Mouse (Mus musculus): ENCODE results near the gene Fam189a1. TPM values are rescaled to one million over a fixed set of nuclear protein-coding genes. Genes with fewer than 3 reads are reported as not detected.

The Fam189a1 gene
- polyA plus RNA-seq, 1 experiment from 2014 or later = 0.23 TPM

GRCm38 (mm10) chr7:65011133-65011532, 145.2 kb downstream of the Fam189a1 start:
- Histone ChIP-seq H3K27me3 (ENCODE audit: low read depth, poor library complexity, severe bottlenecking) (no peaks in the 10 kb centered on the region), H3K27ac (no peak overlapping the region), H3K4me1 (0 out of 2 replicates have a peak, but pooled peaks cover 2% of the 10 kb centered on the region), H3K36me3 (no peaks in the 10 kb centered on the region), H3K4me3 (no peak overlapping the region), H3K9me3 (replicated peaks) (no peaks in the 10 kb centered on the region)
- DNase-seq (ENCODE audit: low spot score) = no peak
- 61% methylated on average over 6 of the region's 6 CpGs for WGBS

DNA sequence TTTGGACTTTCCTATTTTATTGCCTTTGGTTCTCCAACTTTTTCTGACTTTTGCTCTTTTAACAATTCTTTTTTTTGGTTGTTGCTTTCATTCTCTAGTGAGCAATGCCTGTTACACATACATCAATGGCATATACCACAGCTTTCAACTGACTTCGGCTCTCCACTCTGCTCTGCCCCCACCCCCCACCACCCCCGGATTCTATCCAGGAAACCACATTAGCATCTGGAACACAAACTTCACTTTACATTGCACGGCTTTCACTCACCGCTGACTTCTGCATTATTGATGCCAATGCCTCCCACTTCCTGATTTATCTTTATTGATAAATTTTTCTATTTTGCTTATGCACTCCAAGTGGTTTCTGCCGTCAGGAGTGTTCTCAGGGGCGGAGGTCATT, 146.1 kb downstream of the Fam189a1 start:
- H3K36me3 ChIP-seq = no peaks in the 10 kb centered on the region
- WGBS = 78% methylated on average over 6 of the region's 6 CpGs
- H3K4me1 ChIP-seq = 0 out of 2 replicates have a peak, but pooled peaks cover 2% of the 10 kb centered on the region
- H3K9me3 ChIP-seq (replicated peaks) = no peaks in the 10 kb centered on the region
- no peak for DNase-seq (ENCODE audit: low spot score)
- H3K4me3 ChIP-seq = no peak overlapping the region
- H3K27ac ChIP-seq = no peak overlapping the region
- H3K27me3 ChIP-seq (ENCODE audit: low read depth, poor library complexity, severe bottlenecking) = no peaks in the 10 kb centered on the region

- WGBS = 90% methylated on average over 2 of the region's 2 CpGs
- no peak for DNase-seq (ENCODE audit: low spot score)
- Histone ChIP-seq H3K36me3 (no peaks in the 10 kb centered on the region), H3K4me1 (0 out of 2 replicates have a peak, but pooled peaks cover 2% of the 10 kb centered on the region), H3K27me3 (ENCODE audit: low read depth, poor library complexity, severe bottlenecking) (no peaks in the 10 kb centered on the region), H3K27ac (no peak overlapping the region), H3K9me3 (replicated peaks) (no peaks in the 10 kb centered on the region), H3K4me3 (no peak overlapping the region)
These were observed 150.6 kb downstream of the Fam189a1 start for GRCm38 (mm10) chr7:65005731-65006130.

- WGBS = 85% methylated on average over 4 of the region's 4 CpGs
- H3K27ac ChIP-seq = no peak overlapping the region
- no peak overlapping the region for H3K4me3 ChIP-seq
- no peaks in the 10 kb centered on the region for H3K27me3 ChIP-seq (ENCODE audit: low read depth, poor library complexity, severe bottlenecking)
- no peaks in the 10 kb centered on the region for H3K36me3 ChIP-seq
- no peak for DNase-seq (ENCODE audit: low spot score)
- no peaks in the 10 kb centered on the region for H3K9me3 ChIP-seq (replicated peaks)
- no peaks in the 10 kb centered on the region for H3K4me1 ChIP-seq
These were observed 156.6 kb downstream of the Fam189a1 start for GRCm38 (mm10) chr7:64999718-65000214.

GRCm38 (mm10) chr7:64997743-64998142, 158.6 kb downstream of the Fam189a1 start:
- Histone ChIP-seq H3K4me3 (no peak overlapping the region), H3K9me3 (replicated peaks) (no peaks in the 10 kb centered on the region), H3K4me1 (no peaks in the 10 kb centered on the region), H3K36me3 (no peaks in the 10 kb centered on the region), H3K27me3 (ENCODE audit: low read depth, poor library complexity, severe bottlenecking) (no peaks in the 10 kb centered on the region), H3K27ac (no peak overlapping the region)
- no peak for DNase-seq (ENCODE audit: low spot score)
- WGBS = 95% methylated on average over 5 of the region's 5 CpGs

- 62% methylated on average over 8 of the region's 8 CpGs for WGBS
- DNase-seq (ENCODE audit: low spot score) = no peak
- H3K9me3 ChIP-seq (replicated peaks) = no peaks in the 10 kb centered on the region
These were observed 160.4 kb downstream of the Fam189a1 start for GRCm38 (mm10) chr7:64995946-64996444.

DNA sequence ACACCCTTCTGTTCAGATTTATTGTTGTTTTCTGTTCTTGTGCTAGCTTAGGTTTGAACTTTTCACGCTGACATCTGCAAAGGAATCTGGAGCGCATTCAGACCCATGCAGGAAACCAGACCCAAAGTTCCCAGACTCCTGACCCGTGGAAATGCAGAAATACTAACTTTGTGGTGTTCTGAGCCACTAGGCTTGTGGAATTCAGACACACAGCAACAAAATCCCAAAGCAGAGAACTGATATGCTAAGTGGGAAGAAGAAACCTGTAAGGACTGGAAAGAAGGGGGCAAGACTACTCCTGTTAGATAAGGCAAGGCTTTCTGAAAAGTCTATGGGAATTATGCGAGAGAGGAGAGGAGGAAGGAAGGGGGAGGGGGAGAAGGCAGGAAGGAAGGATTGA, 167.0 kb downstream of the Fam189a1 start:
- Histone ChIP-seq H3K4me3 (no peak overlapping the region), H3K36me3 (no peaks in the 10 kb centered on the region), H3K27me3 (ENCODE audit: low read depth, poor library complexity, severe bottlenecking) (no peaks in the 10 kb centered on the region), H3K27ac (no peak overlapping the region), H3K9me3 (replicated peaks) (no peaks in the 10 kb centered on the region), H3K4me1 (no peaks in the 10 kb centered on the region)
- no peak for DNase-seq (ENCODE audit: low spot score)
- WGBS = 88% methylated on average over 4 of the region's 4 CpGs

More at GRCm38 (mm10) chr7:64995946-64996444, 160.4 kb downstream of the Fam189a1 start:
- H3K36me3 ChIP-seq = no peaks in the 10 kb centered on the region
- H3K4me1 ChIP-seq = no peaks in the 10 kb centered on the region
- H3K27ac ChIP-seq = no peak overlapping the region
- no peak overlapping the region for H3K4me3 ChIP-seq
- H3K27me3 ChIP-seq (ENCODE audit: low read depth, poor library complexity, severe bottlenecking) = no peaks in the 10 kb centered on the region

- Histone ChIP-seq H3K4me3 (no peak overlapping the region), H3K9me3 (replicated peaks) (no peaks in the 10 kb centered on the region), H3K27ac (no peak overlapping the region), H3K36me3 (no peaks in the 10 kb centered on the region), H3K4me1 (no peaks in the 10 kb centered on the region), H3K27me3 (ENCODE audit: low read depth, poor library complexity, severe bottlenecking) (no peaks in the 10 kb centered on the region)
- 87% methylated on average over 2 of the region's 2 CpGs for WGBS
- no peak for DNase-seq (ENCODE audit: low spot score)
These were observed 168.4 kb downstream of the Fam189a1 start for GRCm38 (mm10) chr7:64988015-64988414.

DNA sequence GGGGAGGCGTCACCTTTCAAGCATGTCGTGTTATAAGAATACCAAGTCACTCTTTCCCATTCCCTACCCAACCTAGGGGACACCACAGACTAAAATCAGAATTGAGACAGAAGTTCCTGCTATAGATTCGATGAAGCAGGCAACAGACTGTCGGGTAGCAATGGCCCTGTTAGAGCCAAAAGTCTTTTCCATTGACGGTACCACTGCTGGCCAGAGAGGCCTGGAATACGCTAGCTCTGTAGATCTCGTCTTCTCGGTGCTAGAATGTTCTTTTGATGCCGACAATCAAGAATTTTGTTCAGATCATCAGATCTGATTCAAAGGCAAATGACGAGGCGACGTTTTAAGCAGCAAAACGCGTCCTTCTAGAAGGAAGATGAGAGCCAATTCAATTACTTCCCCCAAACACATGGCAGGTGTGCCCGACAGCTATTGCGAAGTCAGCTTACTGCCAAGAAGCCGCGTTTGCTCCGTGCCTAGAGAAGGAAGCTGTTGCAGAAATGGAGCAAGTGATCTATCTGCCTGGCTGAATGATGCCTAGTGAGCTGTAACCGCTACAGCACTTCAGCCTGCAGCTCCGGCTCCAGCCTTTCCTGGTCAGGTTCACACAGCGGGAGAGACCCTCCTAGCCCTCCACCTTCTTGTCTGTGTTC, 171.8 kb downstream of the Fam189a1 start:
- Histone ChIP-seq H3K9me3 (replicated peaks) (no peaks in the 10 kb centered on the region), H3K27ac (no peak overlapping the region), H3K4me3 (no peak overlapping the region), H3K4me1 (no peaks in the 10 kb centered on the region), H3K27me3 (ENCODE audit: low read depth, poor library complexity, severe bottlenecking) (no peaks in the 10 kb centered on the region), H3K36me3 (no peaks in the 10 kb centered on the region)
- 93% methylated on average over 22 of the region's 22 CpGs for WGBS
- no peak for DNase-seq (ENCODE audit: low spot score)

- Histone ChIP-seq H3K4me1 (no peaks in the 10 kb centered on the region), H3K4me3 (no peak overlapping the region), H3K9me3 (replicated peaks) (no peaks in the 10 kb centered on the region), H3K36me3 (no peaks in the 10 kb centered on the region), H3K27ac (no peak overlapping the region), H3K27me3 (ENCODE audit: low read depth, poor library complexity, severe bottlenecking) (no peaks in the 10 kb centered on the region)
- no peak for DNase-seq (ENCODE audit: low spot score)
- 55% methylated on average over 2 of the region's 2 CpGs for WGBS
These were observed 174.7 kb downstream of the Fam189a1 start for GRCm38 (mm10) chr7:64981511-64982235.

- WGBS = 86% methylated on average over 4 of the region's 4 CpGs
- H3K4me1 ChIP-seq = no peaks in the 10 kb centered on the region
- H3K4me3 ChIP-seq = no peak overlapping the region
- DNase-seq (ENCODE audit: low spot score) = no peak
- H3K27me3 ChIP-seq (ENCODE audit: low read depth, poor library complexity, severe bottlenecking) = no peaks in the 10 kb centered on the region
- no peaks in the 10 kb centered on the region for H3K36me3 ChIP-seq
- no peak overlapping the region for H3K27ac ChIP-seq
- no peaks in the 10 kb centered on the region for H3K9me3 ChIP-seq (replicated peaks)
These were observed 182.6 kb downstream of the Fam189a1 start for GRCm38 (mm10) chr7:64973590-64974262.

DNA sequence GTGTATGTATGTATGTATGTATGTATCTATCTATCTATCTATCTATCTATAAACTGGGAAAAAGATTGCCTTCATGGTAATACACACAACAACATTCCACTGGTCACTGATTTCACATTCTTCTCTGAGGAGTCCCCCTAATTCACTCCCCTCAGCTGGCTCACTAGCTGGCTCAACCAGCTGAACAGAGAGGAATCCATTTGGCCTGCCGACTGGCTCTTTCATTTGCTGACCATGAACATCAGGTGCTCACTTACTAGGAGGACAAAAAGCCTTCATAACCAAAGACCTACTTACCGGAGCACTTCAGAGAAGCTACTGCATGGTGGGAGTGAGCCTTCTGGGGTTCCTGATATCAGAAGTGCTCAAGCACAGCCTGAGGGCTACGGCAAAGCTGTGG, 194.2 kb downstream of the Fam189a1 start:
- no peaks in the 10 kb centered on the region for H3K4me1 ChIP-seq
- no peaks in the 10 kb centered on the region for H3K9me3 ChIP-seq (replicated peaks)
- no peak overlapping the region for H3K27ac ChIP-seq
- no peak overlapping the region for H3K4me3 ChIP-seq
- WGBS = 86% methylated on average over 3 of the region's 3 CpGs
- DNase-seq (ENCODE audit: low spot score) = no peak
- H3K36me3 ChIP-seq = no peaks in the 10 kb centered on the region
- H3K27me3 ChIP-seq (ENCODE audit: low read depth, poor library complexity, severe bottlenecking) = no peaks in the 10 kb centered on the region

- Histone ChIP-seq H3K27me3 (ENCODE audit: low read depth, poor library complexity, severe bottlenecking) (no peaks in the 10 kb centered on the region), H3K27ac (no peak overlapping the region), H3K36me3 (no peaks in the 10 kb centered on the region), H3K4me1 (no peaks in the 10 kb centered on the region), H3K4me3 (no peak overlapping the region), H3K9me3 (replicated peaks) (no peaks in the 10 kb centered on the region)
- 51% methylated on average over 6 of the region's 6 CpGs for WGBS
- no peak for DNase-seq (ENCODE audit: low spot score)
These were observed 197.3 kb downstream of the Fam189a1 start for GRCm38 (mm10) chr7:64959087-64959486.

Data from limb, embryonic 10.5 days (tissue).